Mouse (Mus musculus) mammary gland, adult 2 months (tissue): ENCODE data around the gene Lrrc74b. TPM values are rescaled to one million over a fixed set of nuclear protein-coding genes. Genes with fewer than 3 reads are reported as not detected.

Experiments used
- polyA plus RNA-seq: library from polyadenylated mRNA; depleted of rRNA; stranded (reverse); fragments of >200 nt; gene quantifications from 2 replicates; pipeline ENCODE4 v1.2.3, GENCODE M21; 2012; ENCODE audit warnings: low replicate concordance; rRNA removed

The Lrrc74b gene
- 0.39 and 2.4 TPM in 2 replicates for polyA plus RNA-seq

DNA sequence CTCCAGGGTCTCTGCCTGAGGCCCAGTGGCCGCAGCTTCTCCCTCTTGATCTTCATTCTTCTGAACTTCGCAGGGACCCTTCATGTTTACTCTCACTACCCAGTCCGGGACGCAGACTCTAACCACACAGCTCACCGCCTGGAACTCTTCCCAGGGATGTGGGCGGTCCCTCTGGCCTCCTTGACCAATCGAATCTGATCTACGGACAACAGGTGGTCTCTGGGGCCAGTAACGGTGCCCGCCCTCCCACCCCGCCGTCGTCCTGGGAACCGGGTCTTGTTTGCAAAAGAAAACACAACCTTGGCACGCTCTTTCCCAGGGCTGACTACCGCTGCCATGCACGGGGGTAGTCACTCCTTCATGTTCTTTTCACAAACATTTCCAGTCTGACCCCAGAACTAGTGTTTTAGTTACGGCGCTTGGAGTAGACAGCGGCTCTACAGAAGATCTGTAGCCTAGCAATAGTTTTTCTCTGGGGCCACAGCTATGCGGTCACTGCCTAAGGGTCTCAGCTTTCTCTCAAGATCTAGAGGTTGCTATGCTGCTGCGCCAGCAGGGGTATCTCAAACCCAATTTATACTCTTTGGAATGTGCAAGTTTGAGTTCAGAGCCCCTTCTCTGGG is at the start of gene Lrrc74b:
Gene Lrrc74b, minus strand, starts transcription at position 120 of the 623 bp plus-strand sequence.

DNA sequence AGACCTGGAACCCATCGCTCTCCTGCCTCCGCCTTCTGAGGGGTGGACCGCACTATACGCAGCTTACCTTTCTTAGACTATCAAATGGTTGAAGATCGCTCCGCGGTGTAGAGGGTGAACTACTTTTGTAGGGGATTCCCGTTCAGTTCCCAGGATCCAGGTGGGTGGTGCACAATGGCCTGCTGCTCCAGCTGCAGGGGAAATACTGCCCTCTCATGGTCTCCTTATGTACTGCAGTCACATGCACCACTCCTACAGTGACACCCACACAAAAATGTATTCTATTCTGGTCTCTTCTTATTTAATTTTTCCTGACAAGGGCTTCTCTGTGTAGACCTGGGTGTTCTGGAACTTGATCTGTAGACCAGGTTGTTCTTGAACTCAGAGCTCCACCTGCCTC is 22.0 kb upstream of the Lrrc74b start, which contains the start of gene Slc7a4:
Gene Slc7a4, minus strand, starts transcription at position 151 of the 400 bp plus-strand sequence.

DNA sequence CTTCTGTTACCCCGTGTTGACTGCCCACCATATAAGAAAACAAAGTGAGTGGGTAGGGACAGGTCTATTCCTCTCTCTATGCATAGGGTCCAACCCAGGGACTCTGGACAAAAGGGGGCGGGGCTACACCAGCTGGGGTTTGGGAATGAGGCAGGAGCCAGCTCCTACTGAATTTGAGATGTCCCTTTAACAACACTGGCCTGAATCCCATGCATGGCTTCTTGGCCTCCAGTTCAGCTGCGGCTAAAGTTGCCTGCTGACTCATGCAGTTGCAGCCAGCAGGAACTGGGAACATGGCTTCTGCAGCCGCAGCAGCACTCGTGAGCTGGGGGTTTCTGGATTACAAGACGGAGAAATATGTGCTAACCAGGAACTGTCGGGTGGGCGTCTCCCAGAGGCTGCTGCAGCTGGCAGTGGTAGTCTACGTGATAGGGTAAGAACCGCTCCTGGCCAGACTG is 733 bp upstream of the Lrrc74b start, which contains the start of gene P2rx6:
Gene P2rx6, plus strand, starts transcription at position 135 of the 458 bp plus-strand sequence.

DNA sequence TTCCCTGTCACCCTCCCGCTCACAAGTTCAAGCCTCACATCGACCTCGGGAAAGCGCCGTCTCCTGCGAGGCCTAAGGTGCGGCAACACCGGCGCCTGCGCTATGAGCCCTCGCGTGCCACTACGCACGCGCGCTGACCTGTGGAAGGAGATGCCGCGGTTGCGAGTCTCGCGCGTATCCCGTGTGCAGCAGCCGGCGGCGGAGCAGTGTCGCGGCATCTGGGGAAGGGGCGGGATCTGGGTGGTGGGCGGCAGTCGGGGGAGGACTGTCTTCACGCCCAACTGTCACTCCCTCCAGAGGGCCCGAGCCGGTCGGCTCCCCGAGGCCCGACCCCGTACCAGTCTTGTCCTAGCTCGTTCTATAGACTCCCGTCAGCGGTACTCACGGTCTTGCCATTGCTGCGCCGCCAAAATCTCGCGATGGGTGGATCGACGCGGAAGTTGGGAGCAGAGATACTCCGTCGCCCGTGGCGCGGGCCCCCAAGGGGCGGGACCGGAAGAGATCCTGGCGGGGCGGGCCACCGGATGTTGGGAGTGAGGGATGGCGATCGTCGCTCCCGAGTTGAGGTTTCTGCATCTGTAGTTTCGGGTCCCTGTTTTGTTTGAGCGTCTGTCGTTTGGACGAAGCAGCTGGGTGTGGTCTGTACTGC is 30.3 kb downstream of the Lrrc74b start, which contains the start of gene Thap7:
Gene Thap7, minus strand, starts transcription at position 497 of the 649 bp plus-strand sequence.

DNA sequence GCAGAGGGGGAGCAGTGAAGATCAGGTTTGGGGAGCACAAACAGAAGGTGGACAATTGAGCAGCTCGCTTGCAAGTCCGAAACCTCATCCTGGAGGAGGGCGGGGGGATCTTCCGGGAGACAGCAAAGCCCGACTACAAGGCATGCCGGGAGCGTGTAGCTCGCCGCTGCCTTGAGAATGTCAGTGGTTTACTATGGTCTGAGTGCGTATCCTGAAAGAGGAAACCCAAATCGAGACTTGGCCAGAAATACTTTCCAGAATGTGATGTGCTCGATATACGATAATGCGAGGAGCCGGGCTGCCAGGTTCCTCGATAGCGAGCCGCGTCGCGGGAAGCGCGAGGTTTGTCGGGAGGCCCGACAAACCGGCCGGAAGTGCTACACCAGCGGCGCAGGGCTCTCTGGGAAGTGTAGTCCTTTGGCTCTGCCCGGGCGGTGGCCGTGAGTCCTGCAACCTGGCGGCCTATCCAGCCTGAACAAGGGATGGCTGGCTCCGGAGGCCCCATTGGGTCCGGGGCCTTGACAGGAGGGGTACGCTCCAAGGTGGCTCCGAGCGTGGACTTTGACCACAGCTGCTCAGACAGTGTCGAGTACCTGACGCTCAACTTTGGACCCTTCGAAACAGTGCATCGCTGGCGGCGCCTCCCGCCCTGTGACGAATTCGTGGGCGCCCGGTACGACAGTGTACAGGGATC is 52.4 kb downstream of the Lrrc74b start, which contains the start of gene Lztr1:
Gene Lztr1, plus strand, starts transcription at position 143 of the 694 bp plus-strand sequence.

Other genes with a start within 250 kb of the Lrrc74b start
- 0.45 and 1.3 TPM in 2 replicates for gene Serpind1, start 229.9 kb downstream of the Lrrc74b start, polyA plus RNA-seq
- 5.7 and 8.4 TPM in 2 replicates for gene Snap29, start 155.3 kb downstream of the Lrrc74b start, polyA plus RNA-seq
- 47.9 and 65.5 TPM in 2 replicates for gene Pi4ka, start 154.9 kb downstream of the Lrrc74b start, polyA plus RNA-seq
- gene Crkl, start 109.3 kb downstream of the Lrrc74b start, polyA plus RNA-seq = 67.7 and 91.9 TPM in 2 replicates
- 1.8 and 1.9 TPM in 2 replicates for gene Aifm3, start 71.6 kb downstream of the Lrrc74b start, polyA plus RNA-seq
- gene Lztr1, start 52.6 kb downstream of the Lrrc74b start, polyA plus RNA-seq = 229 and 242 TPM in 2 replicates
- gene Thap7, start 30.1 kb downstream of the Lrrc74b start, polyA plus RNA-seq = 63.3 and 113 TPM in 2 replicates
- gene P2rx6, start 638 bp upstream of the Lrrc74b start, polyA plus RNA-seq = 4.2 and 10.2 TPM in 2 replicates
- 17.6 and 17.9 TPM in 2 replicates for gene Slc7a4, start 22.0 kb upstream of the Lrrc74b start, polyA plus RNA-seq
- gene Smpd4, start 58.1 kb upstream of the Lrrc74b start, polyA plus RNA-seq = 59.9 and 85.5 TPM in 2 replicates
- gene Ccdc74a, start 85.2 kb upstream of the Lrrc74b start, polyA plus RNA-seq = 0.78 and 1.2 TPM in 2 replicates
- gene Med15, start 171.6 kb upstream of the Lrrc74b start, polyA plus RNA-seq = 107 and 152 TPM in 2 replicates
- gene Klhl22, start 198.4 kb upstream of the Lrrc74b start, polyA plus RNA-seq = 66.6 and 67.6 TPM in 2 replicates
- 36.3 and 97.6 TPM in 2 replicates for gene Scarf2, start 236.0 kb upstream of the Lrrc74b start, polyA plus RNA-seq